Mouse (Mus musculus) midbrain, embryonic 11.5 days (tissue): ENCODE measurements at regions not wholly inside any gene's neighbourhood (a gene's known extent, or its start where the extent isn't known, plus 50 kb on each side); places are given as distances from the start of the nearest gene placed in this dataset.

Source experiments
- ATAC-seq: fragments of 200-750 bp; cut with Nextera tagmentation; 2 replicates; pipeline ENCODE4 v1.8.0; 2017; ENCODE audit warnings: moderate TSS enrichment, moderate library complexity; ENCODE audit not compliant: low FRiP score
- DNase-seq: peaks from one replicate; pipeline ENCODE4 v3.0.0; 2015; ENCODE audit warnings: low spot score; ENCODE audit errors: missing footprints
- H3K27ac ChIP-seq: fragments of 300-500 bp; sonication (generic); 2 replicates; pipeline ENCODE4 v1.5.1; 2014; ENCODE audit warnings: low read depth, low read length
- H3K27me3 ChIP-seq: fragments of 300-500 bp; sonication (generic); 2 replicates; pipeline ENCODE4 v1.6.1; 2014; ENCODE audit warnings: mild to moderate bottlenecking, low read length, moderate library complexity, mixed read lengths; ENCODE audit not compliant: control insufficient read depth, insufficient read depth
- H3K36me3 ChIP-seq: fragments of 300-500 bp; sonication (generic); 2 replicates; pipeline ENCODE4 v1.6.1; 2014; ENCODE audit warnings: mild to moderate bottlenecking, low read length, moderate library complexity, mixed read lengths; ENCODE audit not compliant: control insufficient read depth, insufficient read depth
- H3K4me1 ChIP-seq: fragments of 300-500 bp; sonication (generic); 2 replicates; pipeline ENCODE4 v1.6.1; 2014; ENCODE audit warnings: low read length; ENCODE audit not compliant: control insufficient read depth, insufficient read depth
- H3K4me2 ChIP-seq: fragments of 300-500 bp; sonication (generic); 2 replicates; pipeline ENCODE4 v1.6.1; 2014; ENCODE audit warnings: mild to moderate bottlenecking, moderate library complexity
- H3K4me3 ChIP-seq: fragments of 300-500 bp; sonication (generic); 2 replicates; pipeline ENCODE4 v1.5.1; 2014; ENCODE audit warnings: low read depth, low read length
- H3K9ac ChIP-seq: fragments of 300-500 bp; sonication (generic); 2 replicates; pipeline ENCODE4 v1.6.1; 2014; ENCODE audit warnings: low read length
- H3K9me3 ChIP-seq: fragments of 300-500 bp; sonication (generic); 2 replicates; pipeline ENCODE4 v1.6.1; 2016; ENCODE audit warnings: low read length; ENCODE audit not compliant: control insufficient read depth
- WGBS: fragments of 180-500 bp; shearing (Covaris S2); extraction: QIAGEN DNeasy Blood & Tissue Kit; methylation state at CpG from one replicate; pipeline ENCODE4 v1.1.7; 2014; 5-methylcytosine and 5-hydroxymethylcytosine counted together

- no peak overlapping the region for H3K4me2 ChIP-seq
- no peak overlapping the region for H3K27ac ChIP-seq
- WGBS = 67% methylated on average over 2 of the region's 2 CpGs
- no peak overlapping the region for H3K4me3 ChIP-seq
- H3K9me3 ChIP-seq = no peaks in the 10 kb centered on the region
- H3K36me3 ChIP-seq = no peaks in the 10 kb centered on the region
- H3K9ac ChIP-seq = no peak overlapping the region
- DNase-seq (no peak), ATAC-seq (no peak)
- H3K27me3 ChIP-seq = no peaks in the 10 kb centered on the region
- H3K4me1 ChIP-seq = peaks cover 2% of the 10 kb centered on the region; the same call in 1 of the 2 replicates
Observed at GRCm38 (mm10) chr1:127017698-127018097, 187.1 kb upstream of the Nckap5 start.

- H3K4me3 ChIP-seq = no peak overlapping the region
- H3K9ac ChIP-seq = no peak overlapping the region
- 87% methylated on average over 4 of the region's 4 CpGs for WGBS
- DNase-seq = no peak
- no peaks in the 10 kb centered on the region for H3K9me3 ChIP-seq
- no peak overlapping the region for H3K27ac ChIP-seq
- no peak overlapping the region for H3K4me2 ChIP-seq
- peaks cover 2% of the 10 kb centered on the region; the same call in 1 of the 2 replicates for H3K4me1 ChIP-seq
- H3K27me3 ChIP-seq = no peaks in the 10 kb centered on the region
- ATAC-seq = no peak
- no peaks in the 10 kb centered on the region for H3K36me3 ChIP-seq
Observed at GRCm38 (mm10) chr1:127015894-127016245, 185.3 kb upstream of the Nckap5 start.

GRCm38 (mm10) chr1:127015042-127015893 is 184.7 kb upstream of the Nckap5 start:
- 36% methylated on average over 8 of the region's 8 CpGs for WGBS
- H3K27me3 ChIP-seq = no peaks in the 10 kb centered on the region
- no peaks in the 10 kb centered on the region for H3K9me3 ChIP-seq

GRCm38 (mm10) chr1:127011901-127012300 is 181.3 kb upstream of the Nckap5 start:
- ATAC-seq (no peak), DNase-seq (no peak)
- no peak overlapping the region for H3K4me2 ChIP-seq
- no peak overlapping the region for H3K27ac ChIP-seq
- no peak overlapping the region for H3K9ac ChIP-seq
- no peaks in the 10 kb centered on the region for H3K27me3 ChIP-seq
- H3K4me3 ChIP-seq = no peak overlapping the region
- 75% methylated on average over 6 of the region's 6 CpGs for WGBS
- no peaks in the 10 kb centered on the region for H3K36me3 ChIP-seq
- H3K4me1 ChIP-seq = peaks cover 2% of the 10 kb centered on the region; the same call in 1 of the 2 replicates
- H3K9me3 ChIP-seq = no peaks in the 10 kb centered on the region

More at GRCm38 (mm10) chr1:127015042-127015893, 184.7 kb upstream of the Nckap5 start:
- ATAC-seq (peak; percentile 64; the same call in 1 of the 2 replicates), DNase-seq (no peak)
- Histone ChIP-seq H3K36me3 (no peaks in the 10 kb centered on the region), H3K27ac (no peak overlapping the region), H3K4me3 (no peak overlapping the region), H3K4me1 (peaks cover 2% of the 10 kb centered on the region; the same call in 1 of the 2 replicates), H3K4me2 (no peak overlapping the region), H3K9ac (no peak overlapping the region)

GRCm38 (mm10) chr1:127009699-127010098 is 179.1 kb upstream of the Nckap5 start:
- Histone ChIP-seq H3K36me3 (no peaks in the 10 kb centered on the region), H3K4me2 (no peak overlapping the region), H3K27ac (no peak overlapping the region), H3K9me3 (no peaks in the 10 kb centered on the region), H3K27me3 (no peaks in the 10 kb centered on the region), H3K4me1 (no peaks in the 10 kb centered on the region), H3K4me3 (no peak overlapping the region), H3K9ac (no peak overlapping the region)
- WGBS = 86% methylated on average over 4 of the region's 4 CpGs
- DNase-seq (no peak), ATAC-seq (no peak)

- H3K27me3 ChIP-seq = no peaks in the 10 kb centered on the region
- no peaks in the 10 kb centered on the region for H3K36me3 ChIP-seq
- no peak for ATAC-seq
- H3K4me2 ChIP-seq = no peak overlapping the region
- H3K9me3 ChIP-seq = no peaks in the 10 kb centered on the region
- DNase-seq = no peak
- H3K4me1 ChIP-seq = no peaks in the 10 kb centered on the region
- no peak overlapping the region for H3K4me3 ChIP-seq
- 88% methylated on average over 7 of the region's 7 CpGs for WGBS
- no peak overlapping the region for H3K27ac ChIP-seq
- H3K9ac ChIP-seq = no peak overlapping the region
Observed at GRCm38 (mm10) chr1:127001700-127002099, 171.1 kb upstream of the Nckap5 start.

GRCm38 (mm10) chr1:126993061-126993640 is 162.6 kb upstream of the Nckap5 start:
- no peak overlapping the region for H3K4me2 ChIP-seq
- no peaks in the 10 kb centered on the region for H3K36me3 ChIP-seq
- no peak overlapping the region for H3K4me3 ChIP-seq
- no peaks in the 10 kb centered on the region for H3K27me3 ChIP-seq
- no peak overlapping the region for H3K27ac ChIP-seq
- H3K4me1 ChIP-seq = no peaks in the 10 kb centered on the region
- ATAC-seq (peak; percentile 74), DNase-seq (peak; percentile 96)
- no peaks in the 10 kb centered on the region for H3K9me3 ChIP-seq
- WGBS = 73% methylated on average over 1 of the region's 1 CpGs
- no peak overlapping the region for H3K9ac ChIP-seq

GRCm38 (mm10) chr1:126992441-126992840 is 161.8 kb upstream of the Nckap5 start:
- H3K9me3 ChIP-seq = no peaks in the 10 kb centered on the region
- no peak overlapping the region for H3K9ac ChIP-seq
- no peak for DNase-seq
- no peak overlapping the region for H3K4me2 ChIP-seq
- no peak overlapping the region for H3K27ac ChIP-seq
- no peaks in the 10 kb centered on the region for H3K36me3 ChIP-seq
- no peak overlapping the region for H3K4me3 ChIP-seq
- ATAC-seq = no peak
- H3K27me3 ChIP-seq = no peaks in the 10 kb centered on the region
- WGBS = 72% methylated on average over 4 of the region's 4 CpGs
- no peaks in the 10 kb centered on the region for H3K4me1 ChIP-seq

- DNase-seq = no peak
- Histone ChIP-seq H3K9me3 (no peaks in the 10 kb centered on the region), H3K4me3 (no peak overlapping the region), H3K27ac (no peak overlapping the region), H3K27me3 (no peaks in the 10 kb centered on the region), H3K9ac (no peak overlapping the region), H3K36me3 (no peaks in the 10 kb centered on the region), H3K4me2 (no peak overlapping the region), H3K4me1 (no peaks in the 10 kb centered on the region)
- no peak for ATAC-seq
- WGBS = 85% methylated on average over 5 of the region's 5 CpGs
Observed at GRCm38 (mm10) chr1:126982805-126983204, 152.2 kb upstream of the Nckap5 start.
